Mouse (Mus musculus) urinary bladder, postnatal 10 days (tissue): ENCODE data around the gene Smyd3.

ENCODE experiments used
- DNase-seq: peaks from one replicate; pipeline ENCODE4 v3.0.0; 2022; ENCODE audit warnings: low spot score

Smyd3 gene

DNA sequence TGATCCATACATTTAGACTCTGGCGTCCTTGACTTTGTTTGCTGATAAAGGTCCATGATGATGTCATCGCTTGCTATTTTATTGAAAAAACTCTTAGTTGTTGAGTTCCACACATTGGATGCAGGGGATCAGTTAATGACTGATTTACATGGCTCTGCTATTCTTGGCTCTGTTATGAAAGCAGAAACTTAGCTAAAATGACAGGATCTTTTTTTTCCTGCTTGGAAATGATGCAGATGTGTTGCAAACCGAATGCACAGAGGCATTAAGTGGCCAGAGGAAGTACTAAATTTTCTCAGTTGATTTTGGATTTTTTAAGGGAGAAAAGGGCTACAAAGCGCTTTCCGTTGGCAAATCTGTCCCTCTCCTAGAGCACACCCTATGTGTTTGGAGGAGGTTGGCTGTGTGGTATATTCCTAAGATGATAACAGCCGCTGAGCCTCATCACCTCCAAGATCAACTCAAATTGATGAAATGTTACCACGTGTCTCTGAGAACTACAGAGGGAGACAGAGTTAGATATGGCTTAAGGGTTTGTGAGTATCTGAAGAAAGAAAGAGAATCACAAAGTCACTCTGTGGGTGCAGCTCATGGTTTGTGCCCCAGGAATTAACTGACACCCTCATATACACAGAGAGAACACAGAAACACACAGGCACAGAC lies 402.9 kb downstream of the Smyd3 start:
- no peak for DNase-seq

DNA sequence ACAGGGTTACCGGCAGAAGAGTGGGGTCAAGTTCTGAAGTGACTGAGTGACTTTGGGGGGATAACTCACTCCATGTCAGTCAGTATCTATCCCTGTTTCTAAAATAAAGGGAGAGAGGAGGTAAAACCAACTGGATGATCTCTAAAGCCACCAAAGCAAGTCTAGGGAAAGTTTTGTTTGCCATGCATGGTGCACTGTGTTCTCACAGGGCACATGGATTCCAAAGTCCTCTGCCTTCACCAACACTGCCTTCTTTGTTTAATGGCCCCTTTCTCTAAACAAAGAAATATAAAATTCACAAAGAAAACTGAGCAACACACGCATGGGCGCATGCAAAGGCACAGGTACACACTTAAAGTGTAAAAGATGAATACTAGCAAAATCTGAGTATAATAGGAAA lies 403.5 kb downstream of the Smyd3 start:
- DNase-seq, result no peak

DNA sequence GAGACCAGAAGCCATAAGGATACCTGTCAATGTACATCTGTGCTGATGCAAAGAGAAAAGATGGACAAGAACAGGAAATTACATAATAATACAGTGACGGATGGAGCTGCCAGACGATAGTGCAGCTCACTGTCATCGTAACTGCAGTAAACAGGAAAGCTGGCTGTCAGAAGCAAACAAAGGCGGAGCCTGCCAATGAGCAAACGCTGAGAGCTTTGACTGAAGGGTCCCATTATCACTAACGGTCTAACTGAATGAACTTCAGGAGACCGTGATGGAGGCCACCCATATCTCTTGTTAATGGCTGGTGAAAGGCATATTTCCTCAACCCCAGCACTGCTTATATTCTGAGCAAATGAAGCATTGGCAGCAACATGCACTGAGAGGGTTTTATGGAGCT lies 409.1 kb downstream of the Smyd3 start:
- DNase-seq, result no peak

DNA sequence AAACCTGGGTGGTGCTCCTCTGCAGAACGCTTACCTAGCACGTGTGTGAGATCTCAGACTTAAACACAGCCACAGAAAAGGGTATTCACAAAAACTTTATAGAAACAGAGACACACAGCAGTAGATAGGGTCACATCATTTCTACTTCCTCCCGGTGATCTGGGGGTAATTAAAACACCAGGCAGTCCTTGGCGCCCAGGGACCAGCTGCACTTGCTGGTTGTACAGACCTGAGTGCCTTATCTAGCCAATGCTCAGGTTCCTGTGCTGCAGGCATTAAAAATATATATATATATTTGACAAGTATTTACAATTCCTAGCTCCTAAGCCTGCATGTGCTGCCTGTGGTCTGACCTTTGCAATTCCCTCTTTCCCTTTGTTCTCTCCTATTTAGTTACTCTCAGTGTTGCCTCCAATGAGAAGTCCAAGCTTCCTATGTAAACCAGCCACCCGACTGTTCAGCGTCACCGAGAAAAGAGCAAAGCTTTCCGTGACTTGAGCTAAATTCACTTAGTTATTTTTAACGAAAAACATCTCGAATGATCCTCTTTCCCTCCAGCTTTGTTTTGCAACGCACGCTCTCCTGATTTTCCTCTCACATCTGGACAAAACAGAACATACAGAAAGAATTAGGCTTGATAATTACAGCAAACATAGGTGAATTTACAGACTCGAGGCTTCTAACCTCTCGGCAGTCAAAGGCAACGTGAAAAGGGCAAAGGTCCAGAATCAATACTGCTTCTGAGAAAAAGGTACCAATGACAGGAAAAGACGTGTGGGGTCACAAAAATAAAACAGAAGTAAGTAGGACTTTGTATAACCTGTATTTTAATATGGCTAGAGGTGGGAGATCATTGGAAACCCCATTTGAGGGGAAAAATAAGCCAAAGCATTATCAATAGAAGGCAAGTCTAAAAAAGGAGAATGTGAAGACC lies 409.8 kb downstream of the Smyd3 start:
- no peak for DNase-seq

DNA sequence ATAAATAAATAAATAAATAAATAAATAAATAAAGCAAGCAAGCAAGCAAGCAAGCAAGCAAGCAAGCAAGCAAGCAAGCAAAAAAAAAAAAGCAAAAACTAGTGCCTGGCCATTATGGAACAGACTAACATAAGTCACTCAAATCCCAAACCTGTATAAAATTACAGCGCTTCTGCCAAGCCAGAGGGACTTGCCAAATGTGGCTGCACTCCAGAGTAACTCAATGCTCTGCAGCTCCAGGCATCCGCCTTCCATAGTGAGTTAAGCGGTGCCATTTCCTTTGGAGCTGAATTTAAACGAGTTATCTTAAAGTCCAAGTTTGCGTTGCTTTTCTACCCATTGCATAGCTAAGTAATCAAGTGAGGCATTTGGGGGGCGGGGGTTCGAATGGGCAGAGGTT lies 410.6 kb downstream of the Smyd3 start:
- no peak for DNase-seq

DNA sequence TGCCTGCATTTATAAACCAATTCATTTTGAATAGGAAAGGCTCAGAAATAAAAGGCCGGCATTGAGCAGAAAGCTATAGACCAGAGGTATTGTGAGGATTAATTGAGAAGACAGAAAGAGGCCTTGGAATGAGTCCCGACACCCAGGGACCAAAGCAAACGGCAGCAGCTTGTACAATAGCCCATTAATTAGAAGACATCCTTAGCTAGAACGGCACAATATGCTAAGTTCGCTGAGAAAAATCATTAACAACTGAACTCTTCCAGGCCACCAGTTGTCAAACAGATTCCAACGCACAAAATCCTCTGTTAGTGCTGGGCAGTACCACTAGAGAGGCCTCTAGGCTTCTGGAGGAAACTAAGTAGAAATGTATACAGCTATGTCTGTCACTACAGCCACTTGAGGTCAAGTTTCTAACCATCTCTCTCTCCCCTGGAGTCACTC lies 411.1 kb downstream of the Smyd3 start:
- DNase-seq, result no peak

DNA sequence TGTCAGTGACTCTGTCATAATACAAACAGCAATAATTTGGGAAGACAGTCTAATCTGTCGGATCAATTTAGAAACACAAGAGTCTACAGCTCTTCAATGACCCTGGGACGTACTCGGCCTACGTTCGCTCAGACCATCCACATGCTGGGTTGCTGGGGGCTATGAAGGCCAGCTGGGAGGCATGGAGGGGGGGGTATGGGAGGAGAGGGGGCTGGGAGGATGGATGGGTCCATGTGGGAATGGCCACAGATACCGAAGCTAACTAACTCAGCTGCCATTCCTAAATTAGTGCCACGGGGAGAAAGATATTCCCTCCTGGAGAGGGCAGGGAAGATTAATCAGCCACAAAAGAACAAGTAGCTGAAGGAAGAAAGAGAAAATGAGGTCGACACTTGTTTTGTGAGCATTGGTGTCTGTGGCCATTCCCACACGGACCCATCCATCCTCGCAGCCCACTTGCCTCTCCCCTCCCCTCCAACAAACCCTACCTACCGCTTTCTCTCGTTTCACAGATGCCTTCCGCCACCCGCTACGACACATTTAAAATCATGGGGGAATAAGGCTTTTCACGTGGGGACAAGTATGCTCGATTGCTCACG lies 411.6 kb downstream of the Smyd3 start:
- DNase-seq, result no peak

DNA sequence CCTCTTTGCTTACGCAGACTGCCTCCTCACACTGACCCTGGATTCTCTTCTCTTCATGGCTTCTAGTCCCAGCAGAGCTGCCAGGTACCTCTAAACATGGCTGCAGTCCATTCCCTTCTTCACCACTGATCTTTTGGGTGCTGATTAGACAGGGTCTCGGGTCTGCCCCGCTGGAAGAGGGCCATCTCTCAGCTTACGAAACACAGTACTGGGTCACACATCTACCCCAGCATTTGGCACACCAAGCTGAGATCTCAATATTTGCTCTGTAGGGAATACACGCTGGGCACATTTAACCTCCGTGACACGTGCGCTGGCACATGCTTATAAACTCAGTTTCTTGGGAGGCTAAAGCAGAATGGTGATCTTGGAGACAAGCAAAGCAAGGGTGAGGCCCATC lies 413.4 kb downstream of the Smyd3 start:
- no peak for DNase-seq

DNA sequence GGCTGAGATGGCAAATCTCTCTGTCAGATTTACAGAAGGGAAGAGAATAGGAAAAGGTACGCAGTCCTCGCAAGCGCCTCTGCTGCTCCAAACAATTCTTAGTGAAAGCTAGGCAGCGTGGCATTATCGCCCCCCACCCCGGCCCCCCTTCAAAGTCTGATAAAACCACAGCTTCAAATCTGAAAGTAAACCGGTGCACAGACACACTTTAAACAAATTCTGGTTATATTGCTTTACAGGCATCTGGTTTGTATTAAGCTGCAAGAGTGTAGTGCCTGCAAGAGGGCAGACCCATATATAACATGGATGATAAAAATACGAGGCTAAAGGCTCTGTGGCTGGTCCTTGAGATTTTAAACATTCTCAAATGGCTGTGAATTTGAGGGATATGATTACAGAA lies 420.8 kb downstream of the Smyd3 start:
- DNase-seq, result no peak

DNA sequence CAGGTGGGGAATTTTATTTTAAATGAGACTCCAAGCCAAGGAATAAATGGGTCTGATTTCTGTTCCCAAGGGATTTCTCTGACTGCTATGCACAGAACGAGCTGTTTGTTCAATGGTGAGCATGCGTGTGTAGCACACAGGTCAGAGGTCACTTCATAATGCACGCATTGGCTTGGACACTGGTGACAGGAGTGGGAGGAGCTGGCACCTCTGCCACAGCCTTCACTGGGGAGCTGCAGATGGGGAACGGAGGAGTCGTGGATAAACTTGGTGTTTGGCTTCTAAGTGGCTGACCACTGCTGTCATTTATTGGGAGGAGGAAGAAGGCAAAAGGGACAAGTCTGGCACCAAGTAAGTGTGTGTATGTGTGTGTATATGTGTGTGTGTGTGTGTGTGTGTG lies 421.5 kb downstream of the Smyd3 start:
- DNase-seq, result no peak

DNA sequence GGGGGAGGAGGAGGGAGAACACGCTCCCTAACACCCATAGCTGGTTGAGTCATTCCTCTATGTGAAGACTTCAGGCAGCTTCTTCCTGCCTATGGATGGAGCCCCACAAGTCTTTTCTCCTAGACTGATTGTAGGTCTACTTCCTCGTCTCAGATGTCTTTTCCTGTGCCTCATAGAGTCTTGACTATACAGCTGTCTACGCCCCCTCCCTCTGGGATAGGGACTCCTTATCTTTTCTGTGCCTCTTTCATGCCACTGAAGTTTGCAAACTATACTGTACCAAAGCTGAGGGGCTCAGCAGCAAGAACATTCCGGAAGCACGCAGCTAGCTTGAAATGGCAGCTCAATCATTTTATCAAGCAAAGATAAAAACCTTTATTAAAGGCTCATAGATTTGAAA lies 428.7 kb downstream of the Smyd3 start:
- no peak for DNase-seq

DNA sequence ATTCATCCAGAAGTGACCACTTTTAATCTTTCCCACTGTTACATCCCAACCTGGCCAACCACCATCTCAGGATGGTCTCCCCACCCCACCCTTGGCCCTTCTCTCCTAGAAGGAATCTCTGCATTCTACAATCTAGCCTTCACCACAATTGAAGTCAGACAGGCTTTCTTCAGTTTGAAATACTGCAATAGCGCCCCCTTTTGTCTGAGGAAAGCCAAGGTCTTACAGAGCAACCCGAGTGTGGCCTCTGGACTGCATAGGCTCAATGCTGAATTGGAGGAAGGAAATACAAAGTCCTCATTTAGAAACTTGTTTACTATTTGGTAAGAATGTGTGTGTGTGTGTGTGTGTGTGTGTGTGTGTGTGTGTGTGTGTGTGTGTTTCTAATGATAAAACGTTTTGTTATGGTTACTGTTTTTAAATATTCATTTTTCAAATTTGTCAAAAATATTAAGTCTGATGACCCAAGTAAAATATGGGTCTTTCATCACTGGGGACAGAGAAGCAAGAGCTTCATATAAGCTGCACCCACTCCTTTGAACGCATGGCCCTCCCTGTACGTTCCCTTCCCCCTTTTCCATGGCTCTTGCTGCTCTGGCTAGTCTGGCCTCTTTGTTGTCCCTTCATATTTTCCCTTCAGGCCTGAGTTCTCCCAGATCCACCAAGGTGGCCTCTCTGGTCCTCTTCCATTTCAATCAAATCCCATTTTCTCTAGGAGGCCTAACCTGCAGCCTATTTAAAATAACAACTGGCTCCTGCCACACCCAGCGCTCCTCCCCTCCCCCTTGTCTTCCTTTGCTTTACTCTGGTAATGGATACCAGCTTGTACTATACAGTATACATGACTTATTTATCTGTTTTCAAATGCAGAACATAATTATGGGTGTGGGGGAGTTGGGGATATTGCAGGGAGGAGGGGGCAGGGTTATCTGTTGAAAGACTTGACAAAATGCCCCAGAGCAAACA lies 430.5 kb downstream of the Smyd3 start:
- DNase-seq, result no peak

DNA sequence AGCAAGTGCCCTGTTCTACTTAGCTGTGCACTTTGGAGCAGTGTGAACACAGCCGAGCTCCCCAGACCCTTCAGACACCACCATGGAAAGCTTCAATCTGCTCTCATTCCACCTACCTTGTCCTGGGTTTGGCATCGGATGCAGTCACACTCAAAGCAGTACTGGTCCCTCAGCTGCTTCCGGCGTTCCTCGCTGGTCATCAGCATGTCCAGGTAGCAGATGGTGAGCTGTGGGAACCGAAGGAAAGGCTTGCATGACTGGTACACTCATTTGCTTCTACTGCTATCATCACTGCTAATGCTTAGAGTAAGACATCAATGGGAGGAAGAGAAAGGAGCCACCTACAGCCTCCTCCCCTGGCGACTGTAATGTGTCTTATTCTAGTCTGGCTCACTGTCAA lies 431.6 kb downstream of the Smyd3 start:
- no peak for DNase-seq

DNA sequence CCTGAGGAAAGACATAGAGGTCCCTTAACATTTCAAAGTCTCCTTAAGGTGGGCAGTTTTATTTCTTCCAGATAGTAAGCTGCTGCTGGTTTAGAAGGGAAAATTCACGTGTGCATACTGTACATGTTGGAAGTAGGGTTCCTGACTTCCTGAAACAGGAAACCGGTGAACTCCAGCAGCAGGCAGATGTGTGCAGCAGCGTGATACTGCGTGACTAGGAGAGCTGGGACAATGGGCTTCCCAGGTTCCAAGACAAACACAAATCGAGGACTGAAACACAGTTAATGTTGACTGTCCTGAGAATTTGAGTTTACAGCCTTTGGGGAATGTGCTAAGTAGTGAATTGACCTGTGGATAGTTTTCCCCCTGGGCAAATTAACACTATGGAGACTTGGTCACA lies 434.7 kb downstream of the Smyd3 start:
- no peak for DNase-seq

DNA sequence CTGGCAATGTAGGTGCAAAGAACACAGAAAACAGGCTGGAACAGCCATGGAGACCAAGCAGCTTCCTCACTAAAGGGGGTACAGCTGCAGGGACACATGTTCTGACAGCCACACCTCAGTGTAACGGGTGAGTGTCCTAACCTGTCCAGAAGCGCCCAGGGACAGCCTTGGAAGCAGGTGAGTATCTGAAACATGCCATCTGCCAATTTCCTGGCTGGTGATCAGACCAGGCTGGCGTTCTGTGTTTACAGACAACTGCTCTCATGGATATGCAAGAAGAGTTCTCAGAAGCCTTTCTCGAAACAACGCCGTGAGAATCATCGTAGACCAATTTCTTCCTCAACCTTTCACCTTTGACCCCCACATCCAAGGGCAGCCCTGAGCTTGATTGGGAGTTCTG lies 444.0 kb downstream of the Smyd3 start:
- DNase-seq, result no peak

DNA sequence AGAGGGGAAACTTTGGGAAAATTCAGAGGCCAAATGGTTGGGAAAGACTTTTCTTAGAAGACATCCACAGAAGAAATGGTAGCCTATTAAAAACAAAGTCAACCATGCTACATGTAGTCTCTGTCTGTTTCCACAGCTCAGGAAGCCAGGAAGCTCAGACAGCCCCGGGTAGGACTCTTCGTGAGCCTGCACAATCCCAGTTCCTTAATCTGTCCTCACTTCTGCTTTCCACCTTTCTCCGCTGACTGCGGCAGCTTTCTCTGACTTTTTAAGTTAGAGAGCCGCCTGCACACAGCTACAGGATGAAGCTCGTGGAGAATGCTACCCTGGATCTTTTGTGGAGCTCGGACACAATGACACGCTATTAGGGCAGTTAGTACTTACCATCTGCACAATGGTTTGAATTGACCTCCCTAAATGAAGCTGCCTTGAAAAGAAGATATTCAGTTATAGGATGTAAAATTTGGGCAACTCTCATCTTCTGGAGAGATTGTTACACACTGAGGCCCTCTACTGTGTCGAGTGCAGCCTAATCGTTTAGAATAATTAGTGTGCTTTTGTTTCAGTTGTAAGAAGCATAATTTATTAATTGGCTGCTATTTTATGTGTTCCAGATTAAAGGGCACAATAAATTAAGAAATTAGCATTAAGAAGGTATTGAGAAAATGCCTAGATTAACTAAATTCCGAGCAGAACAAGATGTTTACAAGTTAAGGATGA lies 444.7 kb downstream of the Smyd3 start:
- DNase-seq, result no peak

DNA sequence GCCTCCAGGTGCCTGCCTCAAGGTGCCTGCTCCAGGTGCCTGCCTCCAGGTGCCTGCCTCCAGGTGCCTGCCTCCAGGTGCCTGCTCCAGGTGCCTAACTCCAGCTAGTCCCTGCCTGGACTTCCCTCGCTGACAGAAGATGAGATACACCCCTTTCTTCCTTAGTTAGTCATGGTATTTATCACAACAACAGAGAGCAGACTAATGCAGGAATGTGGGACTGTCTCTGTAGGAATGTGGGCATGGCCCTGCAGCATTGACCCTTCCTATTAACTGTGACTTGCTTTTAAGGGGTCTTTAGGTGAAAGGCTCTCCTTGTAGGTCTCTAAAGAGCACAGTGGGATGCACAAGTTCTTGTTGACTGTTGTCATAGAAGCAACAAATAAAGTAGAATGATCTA lies 445.4 kb downstream of the Smyd3 start:
- no peak for DNase-seq

DNA sequence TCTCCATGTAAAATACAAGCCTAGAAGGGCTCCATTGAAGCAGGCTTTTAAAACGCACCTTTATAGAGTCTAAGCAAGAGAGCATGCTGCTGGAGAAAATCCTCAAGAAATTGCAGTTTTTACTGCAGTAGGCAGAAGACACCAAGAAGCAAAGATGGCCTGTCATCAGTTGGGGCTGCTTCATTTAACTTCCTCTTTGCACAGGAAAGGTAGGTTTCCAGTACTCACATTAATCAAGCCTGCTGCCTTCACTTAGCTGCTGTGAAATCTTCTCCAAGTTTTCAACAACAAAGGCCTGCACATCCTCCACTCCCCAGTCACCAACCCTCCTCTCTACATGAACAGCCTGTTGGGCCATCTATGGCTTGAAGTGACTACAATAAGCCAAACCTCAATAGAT lies 448.9 kb downstream of the Smyd3 start:
- no peak for DNase-seq

DNA sequence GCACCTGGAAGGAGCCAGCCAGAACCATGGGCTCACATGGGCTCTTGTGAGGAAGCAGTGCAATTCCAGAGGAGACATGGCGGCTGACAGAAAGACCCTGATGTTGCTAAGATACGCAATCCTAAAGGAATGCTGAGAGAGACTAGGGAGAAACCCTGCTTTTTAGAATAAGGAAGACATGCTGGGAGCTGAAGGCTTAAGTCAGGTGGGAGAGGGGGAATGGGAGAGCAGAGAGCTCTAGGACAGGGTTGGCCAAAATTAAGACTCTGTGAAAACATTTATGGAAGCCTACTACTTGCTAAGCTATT lies 452.6 kb downstream of the Smyd3 start:
- DNase-seq, result no peak

DNA sequence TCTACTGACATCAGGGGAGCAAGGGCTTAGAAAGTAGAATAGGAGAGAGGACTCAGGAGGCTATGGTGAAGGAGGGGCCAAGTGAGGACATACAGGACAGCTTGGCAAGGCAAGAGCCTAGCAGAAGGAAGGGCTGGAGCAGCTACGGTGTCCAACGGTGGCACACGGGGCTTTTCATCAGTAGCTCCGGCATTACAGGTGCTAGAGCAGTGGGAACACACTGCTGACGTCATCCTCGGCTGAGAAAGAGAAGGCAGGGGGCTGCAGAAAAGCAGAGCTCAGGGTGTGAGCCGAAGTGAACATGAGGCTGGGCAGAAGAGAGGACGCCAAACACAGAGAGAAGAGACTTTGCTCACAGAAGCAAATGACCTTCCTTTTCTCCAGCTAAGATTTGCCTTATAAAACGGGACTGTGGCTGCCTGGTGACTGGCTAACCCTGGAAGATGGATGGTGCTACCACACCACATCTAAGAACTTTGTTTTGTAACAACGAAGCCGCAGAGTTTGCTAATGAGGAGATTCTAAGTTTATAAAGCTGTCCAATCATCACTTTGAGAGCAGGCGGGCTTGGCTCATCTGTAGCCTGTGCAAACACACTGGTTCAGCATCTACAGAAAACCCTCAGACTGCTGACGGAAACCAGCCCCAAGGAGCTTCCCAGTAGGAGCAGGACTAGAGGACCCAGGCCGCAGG lies 453.1 kb downstream of the Smyd3 start:
- DNase-seq, result no peak

DNA sequence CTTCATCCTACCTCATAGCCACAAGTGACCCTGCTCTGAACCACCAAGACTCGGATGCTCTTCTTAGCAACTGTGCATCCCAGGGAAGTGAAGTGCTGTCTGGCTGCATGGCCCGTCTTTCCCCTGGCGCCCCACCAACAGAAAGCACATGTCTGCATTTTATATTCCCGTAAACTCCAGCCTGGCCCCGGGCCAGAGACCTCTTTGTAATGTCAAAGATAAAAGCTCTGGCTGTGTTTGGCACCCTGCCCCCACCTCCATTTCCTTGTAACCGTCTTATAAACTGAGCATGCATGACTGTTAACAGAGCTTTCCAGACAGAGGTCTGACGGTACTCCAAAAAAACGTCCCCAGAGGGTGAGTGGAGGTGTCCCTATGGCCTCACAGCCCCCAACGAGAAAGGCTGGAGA lies 456.1 kb downstream of the Smyd3 start:
- peak; percentile 58 for DNase-seq
